Mouse (Mus musculus) intestine, embryonic 15.5 days (tissue): ENCODE measurements at regions not wholly inside any gene's neighbourhood (a gene's known extent, or its start where the extent isn't known, plus 50 kb on each side); places are given as distances from the start of the nearest gene placed in this dataset.

Source experiments
- ATAC-seq: fragments of 200-750 bp; cut with Nextera tagmentation; 2 replicates; pipeline ENCODE4 v1.8.0; 2017; ENCODE audit warnings: moderate TSS enrichment, moderate library complexity
- H3K27ac ChIP-seq: fragments of 300-500 bp; sonication (generic); 2 replicates; pipeline ENCODE4 v1.5.1; 2015; ENCODE audit warnings: mild to moderate bottlenecking, inconsistent platforms
- H3K27me3 ChIP-seq: fragments of 300-500 bp; sonication (generic); replicated peaks from 2 replicates; pipeline ENCODE4 v1.6.1; 2015; ENCODE audit warnings: inconsistent platforms
- H3K36me3 ChIP-seq: fragments of 300-500 bp; sonication (generic); 2 replicates; pipeline ENCODE4 v1.6.1; 2015; ENCODE audit warnings: inconsistent platforms
- H3K4me1 ChIP-seq: fragments of 300-500 bp; sonication (generic); replicated peaks from 2 replicates; pipeline ENCODE4 v1.6.1; 2015; ENCODE audit warnings: inconsistent platforms
- H3K4me2 ChIP-seq: fragments of 300-500 bp; sonication (generic); replicated peaks from 2 replicates; pipeline ENCODE4 v1.6.1; 2015; ENCODE audit warnings: mild to moderate bottlenecking, inconsistent platforms
- H3K4me3 ChIP-seq: fragments of 300-500 bp; sonication (generic); replicated peaks from 2 replicates; pipeline ENCODE4 v1.5.1; 2015; ENCODE audit warnings: inconsistent platforms
- H3K9ac ChIP-seq: fragments of 300-500 bp; sonication (generic); 2 replicates; pipeline ENCODE4 v1.6.1; 2015; ENCODE audit warnings: inconsistent platforms
- H3K9me3 ChIP-seq: fragments of 300-500 bp; sonication (generic); 2 replicates; pipeline ENCODE4 v1.6.1; 2016; ENCODE audit warnings: inconsistent platforms
- WGBS: fragments of 180-500 bp; shearing (Covaris S2); methylation state at CpG from one replicate; pipeline ENCODE4 v1.1.7; 2015; 5-methylcytosine and 5-hydroxymethylcytosine counted together

DNA sequence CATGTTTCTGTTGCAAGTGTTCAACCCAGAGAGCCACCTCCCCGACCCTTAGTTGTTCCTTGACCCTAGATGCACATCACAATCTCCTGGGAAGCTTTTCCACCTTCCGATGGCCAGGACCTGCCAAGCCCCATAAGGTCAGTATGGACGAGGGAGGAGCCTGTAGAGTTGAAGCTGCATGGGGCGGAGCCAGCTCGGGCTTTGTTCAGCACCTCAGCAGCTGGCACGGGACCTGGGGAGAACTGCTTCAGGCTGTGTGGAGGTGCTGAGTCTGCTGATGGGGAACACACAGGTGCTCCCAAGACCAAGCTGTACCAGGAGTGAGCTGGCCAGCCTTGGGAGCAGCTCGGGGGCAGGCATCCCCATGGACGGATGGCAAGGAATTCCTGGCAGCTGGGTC lies 267.6 kb downstream of the Sox9 start:
- Histone ChIP-seq H3K9ac (no peak overlapping the region), H3K36me3 (no peaks in the 10 kb centered on the region), H3K4me2 (no peak overlapping the region), H3K4me1 (peaks cover 33% of the 10 kb centered on the region), H3K9me3 (no peaks in the 10 kb centered on the region), H3K27me3 (no peaks in the 10 kb centered on the region), H3K4me3 (no peak overlapping the region), H3K27ac (no peak overlapping the region)
- WGBS = 66% methylated on average over 8 of the region's 8 CpGs
- ATAC-seq = 0 out of 2 replicates have a peak, but pooled peaks have one; percentile 17

DNA sequence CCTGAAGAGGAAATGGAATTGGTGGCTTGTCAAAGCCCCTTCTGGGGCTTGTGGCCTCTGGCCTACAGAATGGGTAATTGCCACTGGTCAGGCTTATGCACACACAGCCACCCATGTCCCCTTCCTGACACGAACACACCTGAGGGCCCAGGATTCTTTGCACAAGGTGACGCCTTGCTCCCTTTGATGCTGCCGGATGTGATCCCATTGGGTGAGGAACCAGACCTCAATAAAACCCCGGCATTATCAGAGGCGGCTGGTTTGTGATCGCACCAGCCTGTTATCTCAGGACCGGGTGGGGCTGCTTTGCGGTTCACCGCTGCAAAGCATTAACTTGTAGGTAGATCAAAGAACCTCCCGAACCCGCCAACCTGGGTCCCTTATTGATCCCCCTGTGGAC lies 270.5 kb downstream of the Sox9 start:
- peak; percentile 87 for ATAC-seq
- peaks cover 34% of the 10 kb centered on the region for H3K4me1 ChIP-seq
- H3K4me3 ChIP-seq = no peak overlapping the region
- no peak overlapping the region for H3K9ac ChIP-seq
- H3K27me3 ChIP-seq = no peaks in the 10 kb centered on the region
- H3K36me3 ChIP-seq = no peaks in the 10 kb centered on the region
- 0 out of 2 replicates have a peak overlapping the region, but pooled peaks have one; percentile 4 for H3K4me2 ChIP-seq
- H3K9me3 ChIP-seq = no peaks in the 10 kb centered on the region
- H3K27ac ChIP-seq = 0 out of 2 replicates have a peak overlapping the region, but pooled peaks have one; percentile 19
- 61% methylated on average over 11 of the region's 11 CpGs for WGBS

DNA sequence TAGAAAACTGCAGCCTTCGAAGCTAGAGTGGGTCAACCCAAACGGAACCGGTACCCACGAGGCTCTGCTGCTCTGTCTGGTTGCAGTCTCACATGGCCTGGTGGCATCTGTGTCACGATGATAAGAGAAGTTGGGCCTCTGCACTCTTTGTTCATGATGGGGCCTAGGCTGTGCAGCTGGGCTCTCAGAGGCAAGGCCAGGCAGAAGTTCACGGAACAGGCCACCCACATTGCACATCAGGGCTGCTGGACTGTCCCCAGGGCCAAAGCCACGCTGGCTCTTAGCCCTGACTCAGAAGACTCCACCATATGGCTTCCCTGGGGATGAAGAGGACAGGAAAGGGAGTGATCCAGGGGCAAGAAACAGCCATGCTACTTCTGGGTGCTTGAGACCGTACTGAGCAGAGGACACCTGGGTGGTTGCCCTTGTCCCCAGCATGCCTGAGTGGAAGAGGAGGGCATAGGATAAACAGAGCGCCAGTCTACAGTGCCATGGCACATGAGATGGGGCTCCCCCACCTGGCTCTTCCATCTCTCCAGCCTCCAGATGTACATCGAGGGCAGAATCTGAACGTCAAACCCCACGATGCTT lies 274.1 kb downstream of the Sox9 start:
- Histone ChIP-seq H3K36me3 (no peaks in the 10 kb centered on the region), H3K4me3 (no peak overlapping the region), H3K4me1 (peaks cover 47% of the 10 kb centered on the region), H3K27me3 (no peaks in the 10 kb centered on the region), H3K9me3 (no peaks in the 10 kb centered on the region), H3K4me2 (no peak overlapping the region), H3K27ac (0 out of 2 replicates have a peak overlapping the region, but pooled peaks have one; percentile 2), H3K9ac (no peak overlapping the region)
- ATAC-seq = no peak
- WGBS = 63% methylated on average over 12 of the region's 12 CpGs

DNA sequence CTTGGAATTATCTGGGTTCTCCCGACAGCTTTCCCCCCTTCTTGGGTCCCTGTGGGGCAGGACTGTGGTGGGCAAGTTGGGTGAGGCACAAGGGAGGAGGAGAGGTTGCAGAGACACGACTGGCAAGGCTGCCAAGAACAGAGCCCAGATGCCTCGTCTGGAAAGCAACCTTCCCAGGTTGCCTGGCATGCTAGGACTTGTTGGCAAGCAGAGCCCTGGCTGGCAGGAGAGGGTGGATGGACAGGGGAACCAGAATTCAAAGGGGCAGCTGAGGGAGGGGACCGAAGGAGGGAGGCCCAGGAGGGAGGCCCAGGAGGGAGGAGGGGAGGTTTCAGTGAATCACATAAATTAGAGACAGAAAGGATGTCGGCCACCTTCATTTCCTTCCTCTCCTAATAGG lies 274.8 kb downstream of the Sox9 start:
- WGBS = 19% methylated on average over 5 of the region's 5 CpGs
- H3K4me2 ChIP-seq = no peak overlapping the region
- H3K9ac ChIP-seq = no peak overlapping the region
- H3K27me3 ChIP-seq = no peaks in the 10 kb centered on the region
- H3K9me3 ChIP-seq = no peaks in the 10 kb centered on the region
- no peak overlapping the region for H3K4me3 ChIP-seq
- no peaks in the 10 kb centered on the region for H3K36me3 ChIP-seq
- no peak for ATAC-seq
- H3K4me1 ChIP-seq = peaks cover 48% of the 10 kb centered on the region
- H3K27ac ChIP-seq = 0 out of 2 replicates have a peak overlapping the region, but pooled peaks have one; percentile 2

DNA sequence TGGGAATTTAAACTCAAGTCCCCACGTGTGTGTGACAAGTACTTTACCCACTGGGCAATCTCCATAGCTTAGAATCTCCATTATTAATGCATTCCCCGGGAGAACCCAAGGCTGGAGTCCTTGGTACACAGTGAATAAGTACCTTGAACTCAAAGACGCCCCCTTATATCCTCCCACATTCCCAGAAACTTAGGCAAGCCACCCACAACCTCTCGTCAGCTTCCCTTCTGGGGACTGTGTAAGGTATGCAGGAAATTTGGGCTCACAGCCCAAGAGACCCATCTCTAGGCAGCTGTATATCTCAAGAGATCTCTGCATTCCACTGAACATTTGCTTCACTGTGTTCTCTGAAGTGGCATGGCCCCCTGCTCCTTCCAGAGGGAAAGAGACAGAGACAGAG lies 288.3 kb downstream of the Sox9 start:
- 78% methylated on average over 4 of the region's 4 CpGs for WGBS

DNA sequence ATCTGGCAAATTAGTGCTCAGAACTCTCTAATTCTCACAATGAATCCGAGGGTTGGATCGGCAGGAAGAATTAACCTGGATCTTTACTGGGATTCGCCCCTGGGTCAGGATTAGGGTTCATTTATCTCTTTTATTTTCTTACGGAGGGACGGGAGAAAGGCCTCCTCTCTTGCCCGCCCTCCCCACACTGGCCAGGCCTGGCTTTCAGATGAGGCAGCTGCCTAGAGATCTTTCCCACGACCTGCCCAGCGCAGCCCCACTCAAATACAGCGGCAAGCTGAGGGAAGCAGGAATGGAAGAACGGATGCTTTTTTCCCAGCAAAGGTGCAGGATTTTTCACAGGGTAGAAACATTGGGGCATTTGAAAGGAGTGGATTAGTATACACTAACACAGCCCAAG lies 289.9 kb downstream of the Sox9 start:
- no peaks in the 10 kb centered on the region for H3K27me3 ChIP-seq
- H3K36me3 ChIP-seq = no peaks in the 10 kb centered on the region
- no peak overlapping the region for H3K4me3 ChIP-seq
- 43% methylated on average over 10 of the region's 10 CpGs for WGBS
- no peaks in the 10 kb centered on the region for H3K9me3 ChIP-seq
- peaks cover 4% of the 10 kb centered on the region for H3K4me1 ChIP-seq
- no peak overlapping the region for H3K27ac ChIP-seq
- peak; percentile 57; the same call in 1 of the 2 replicates for ATAC-seq
- H3K9ac ChIP-seq = no peak overlapping the region
- H3K4me2 ChIP-seq = no peak overlapping the region

More for the DNA sequence above, 288.3 kb downstream of the Sox9 start:
- Histone ChIP-seq H3K4me3 (no peak overlapping the region), H3K4me1 (peaks cover 4% of the 10 kb centered on the region), H3K4me2 (no peak overlapping the region), H3K27ac (no peak overlapping the region), H3K9ac (no peak overlapping the region), H3K36me3 (no peaks in the 10 kb centered on the region), H3K27me3 (no peaks in the 10 kb centered on the region), H3K9me3 (no peaks in the 10 kb centered on the region)
- no peak for ATAC-seq

DNA sequence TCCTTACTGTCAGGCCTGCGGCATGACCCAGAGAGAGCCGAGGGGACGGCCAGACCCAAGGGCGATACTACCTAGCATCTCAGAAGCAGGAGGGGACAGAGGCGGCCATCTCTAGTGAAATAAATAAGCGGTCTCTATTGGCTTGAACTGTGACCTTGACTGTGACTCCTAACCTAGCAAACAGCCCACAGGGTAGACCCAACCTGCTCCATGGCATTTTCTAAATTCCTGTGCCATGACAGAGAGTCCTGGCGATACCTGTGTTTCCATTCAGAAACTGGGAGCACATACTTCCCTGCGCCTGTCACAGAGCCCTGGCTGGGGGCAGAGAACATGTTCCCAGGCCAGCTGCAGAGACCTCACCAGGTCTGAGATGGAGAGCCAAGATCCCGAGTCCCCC lies 292.3 kb downstream of the Sox9 start:
- Histone ChIP-seq H3K27me3 (no peaks in the 10 kb centered on the region), H3K9me3 (no peaks in the 10 kb centered on the region), H3K27ac (no peak overlapping the region), H3K4me3 (no peak overlapping the region), H3K9ac (no peak overlapping the region), H3K4me1 (peaks cover 4% of the 10 kb centered on the region), H3K4me2 (no peak overlapping the region), H3K36me3 (no peaks in the 10 kb centered on the region)
- 0 out of 2 replicates have a peak, but pooled peaks have one; percentile 21 for ATAC-seq
- 75% methylated on average over 9 of the region's 9 CpGs for WGBS

DNA sequence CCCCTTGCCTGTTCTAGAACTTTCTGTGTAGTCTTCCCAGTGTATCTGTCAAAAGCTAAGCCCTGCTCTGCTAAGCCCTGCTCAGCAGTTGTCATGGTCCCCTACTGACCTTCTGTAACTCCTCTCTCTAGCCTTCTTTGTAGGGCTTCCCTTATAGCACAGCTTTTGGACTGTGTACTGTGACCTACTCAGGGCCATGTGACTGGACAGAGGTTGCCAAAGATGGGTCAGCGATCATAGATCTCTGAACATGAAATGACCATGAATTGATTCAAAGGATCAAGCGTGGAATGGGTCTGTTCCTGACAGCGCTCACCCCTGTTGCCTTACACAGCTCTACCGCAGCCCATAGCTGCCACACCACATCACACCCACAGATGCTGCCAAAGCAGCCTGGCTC lies 294.3 kb downstream of the Sox9 start:
- no peaks in the 10 kb centered on the region for H3K36me3 ChIP-seq
- no peak overlapping the region for H3K9ac ChIP-seq
- no peaks in the 10 kb centered on the region for H3K9me3 ChIP-seq
- no peak overlapping the region for H3K27ac ChIP-seq
- H3K4me2 ChIP-seq = no peak overlapping the region
- no peak overlapping the region for H3K4me3 ChIP-seq
- ATAC-seq = no peak
- no peaks in the 10 kb centered on the region for H3K27me3 ChIP-seq
- H3K4me1 ChIP-seq = peaks cover 4% of the 10 kb centered on the region
- WGBS = 95% methylated on average over 4 of the region's 4 CpGs

DNA sequence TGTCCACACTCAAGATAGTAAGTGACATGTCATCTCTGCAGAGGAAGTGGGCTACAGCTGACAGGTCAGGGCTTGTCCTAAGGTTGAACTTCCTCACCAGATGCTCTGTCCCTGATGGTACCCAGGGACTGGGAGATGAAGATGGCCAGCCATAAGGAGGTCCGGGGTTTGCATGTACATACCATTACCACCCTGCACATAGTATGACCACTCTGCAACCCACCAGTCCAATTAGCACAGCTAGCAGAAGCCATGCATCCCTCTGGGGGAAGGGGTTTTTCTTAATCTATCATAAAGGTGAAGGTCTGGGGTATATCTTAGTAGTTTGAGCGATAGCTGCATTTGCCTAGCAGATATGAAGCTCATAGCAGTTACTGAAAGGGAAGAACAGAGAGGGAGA lies 298.3 kb downstream of the Sox9 start:
- Histone ChIP-seq H3K4me3 (no peak overlapping the region), H3K4me1 (peaks cover 10% of the 10 kb centered on the region), H3K27me3 (no peaks in the 10 kb centered on the region), H3K9me3 (no peaks in the 10 kb centered on the region), H3K27ac (no peak overlapping the region), H3K9ac (no peak overlapping the region), H3K36me3 (no peaks in the 10 kb centered on the region), H3K4me2 (no peak overlapping the region)
- WGBS = 92% methylated on average over 2 of the region's 2 CpGs
- ATAC-seq = no peak

DNA sequence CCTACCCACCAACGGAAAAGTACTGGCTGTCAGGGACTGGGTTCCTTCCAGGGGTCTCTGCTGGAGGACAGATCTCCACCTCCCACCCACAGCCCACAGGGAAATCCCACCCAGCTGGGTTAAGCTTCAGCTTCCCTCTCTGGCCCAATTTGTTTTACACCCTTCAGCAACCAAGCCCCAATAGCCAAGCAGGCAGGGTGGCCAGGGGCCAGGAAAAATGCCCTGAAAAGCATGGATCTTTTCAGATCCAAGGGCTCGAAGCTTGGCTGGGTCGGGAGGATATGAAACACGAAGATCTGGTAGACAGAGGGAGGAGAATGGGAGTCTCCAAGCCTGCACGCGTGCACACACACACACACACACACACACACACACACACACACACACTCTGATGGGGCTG lies 302.4 kb downstream of the Sox9 start:
- ATAC-seq = no peak
- H3K27ac ChIP-seq = 0 out of 2 replicates have a peak overlapping the region, but pooled peaks have one; percentile 23
- no peak overlapping the region for H3K9ac ChIP-seq
- no peak overlapping the region for H3K4me2 ChIP-seq
- no peak overlapping the region for H3K4me3 ChIP-seq
- H3K27me3 ChIP-seq = no peaks in the 10 kb centered on the region
- H3K9me3 ChIP-seq = no peaks in the 10 kb centered on the region
- H3K36me3 ChIP-seq = no peaks in the 10 kb centered on the region
- WGBS = 80% methylated on average over 6 of the region's 6 CpGs
- peaks cover 23% of the 10 kb centered on the region for H3K4me1 ChIP-seq

DNA sequence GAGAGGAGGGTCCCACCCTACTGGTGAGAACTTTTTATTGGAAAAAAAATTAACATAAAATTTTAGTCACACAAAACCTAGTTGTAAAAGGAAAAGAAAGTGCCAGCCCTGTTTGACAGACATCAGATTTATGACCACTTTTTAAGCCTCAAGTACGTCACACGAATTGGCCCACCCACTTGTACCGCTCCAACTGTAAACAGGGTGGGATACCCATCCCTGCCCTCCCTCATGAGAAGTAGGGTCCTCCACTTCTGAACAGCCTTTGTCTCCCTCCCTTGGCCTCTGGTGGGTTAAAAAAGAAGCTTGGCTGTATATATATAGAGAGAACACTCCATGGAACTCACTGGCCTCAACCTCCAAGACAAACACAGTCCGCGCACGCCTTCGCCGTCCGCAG lies 303.5 kb downstream of the Sox9 start:
- H3K27ac ChIP-seq = 0 out of 2 replicates have a peak overlapping the region, but pooled peaks have one; percentile 3
- H3K27me3 ChIP-seq = no peaks in the 10 kb centered on the region
- peak overlapping the region; percentile 33 for H3K4me2 ChIP-seq
- H3K9ac ChIP-seq = no peak overlapping the region
- H3K4me1 ChIP-seq = peaks cover 23% of the 10 kb centered on the region
- H3K36me3 ChIP-seq = no peaks in the 10 kb centered on the region
- H3K4me3 ChIP-seq = no peak overlapping the region
- no peaks in the 10 kb centered on the region for H3K9me3 ChIP-seq
- peak; percentile 19; the same call in 1 of the 2 replicates for ATAC-seq
- 30% methylated on average over 9 of the region's 9 CpGs for WGBS

DNA sequence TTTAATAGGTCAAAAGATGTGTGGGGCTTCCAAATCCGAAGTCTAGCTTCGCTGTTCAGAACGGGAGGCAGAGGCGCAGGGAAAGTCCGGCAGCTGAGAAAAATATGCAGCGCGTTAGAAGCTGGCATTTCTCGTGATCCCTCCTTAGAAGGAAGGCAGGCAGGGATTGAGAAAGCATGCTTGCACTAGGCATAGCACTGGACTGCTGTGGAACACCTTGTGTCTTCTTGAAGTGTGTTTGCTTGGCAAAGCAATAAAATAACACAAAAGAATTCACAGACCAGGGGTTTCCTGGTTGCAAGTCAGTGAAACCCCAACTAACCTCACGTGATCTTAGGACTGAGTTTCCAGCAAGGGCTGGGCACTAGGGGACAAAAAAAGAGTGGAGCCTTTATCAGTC lies 305.1 kb downstream of the Sox9 start:
- H3K9me3 ChIP-seq = no peaks in the 10 kb centered on the region
- H3K9ac ChIP-seq = 0 out of 2 replicates have a peak overlapping the region, but pooled peaks have one; percentile 23
- H3K27me3 ChIP-seq = no peaks in the 10 kb centered on the region
- H3K4me1 ChIP-seq = peaks cover 23% of the 10 kb centered on the region
- no peaks in the 10 kb centered on the region for H3K36me3 ChIP-seq
- H3K4me2 ChIP-seq = peak overlapping the region; percentile 50
- peak; percentile 73 for ATAC-seq
- H3K27ac ChIP-seq = peak overlapping the region; percentile 67
- 27% methylated on average over 9 of the region's 9 CpGs for WGBS
- H3K4me3 ChIP-seq = peak overlapping the region; percentile 10; the same call in 1 of the 2 replicates
